12 mouse cellular contexts compared by ENCODE assay signal in the genomic region with DNA sequence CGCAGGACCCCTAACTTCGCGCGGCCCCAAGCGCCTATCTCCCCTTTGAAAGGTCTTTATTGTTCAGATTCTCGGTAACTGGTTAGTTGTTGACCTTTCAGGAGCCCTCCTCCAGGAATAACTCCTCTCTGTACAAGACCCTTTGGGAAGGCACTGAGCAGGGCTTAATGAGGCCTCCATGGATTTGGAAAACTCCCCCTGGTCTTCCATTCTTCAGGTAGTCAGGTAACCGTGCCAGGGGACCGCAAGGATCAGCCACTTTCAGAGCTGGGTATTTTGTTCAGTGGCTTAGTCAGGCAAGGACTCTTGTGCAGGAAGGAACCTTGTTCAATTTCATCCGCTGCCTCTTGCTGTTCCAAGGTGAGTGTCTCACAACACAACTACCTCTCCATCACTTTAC. TPM values are rescaled to one million over a fixed set of nuclear protein-coding genes. Genes with fewer than 3 reads are reported as not detected.
A peak's percentile ranks its signal among the peaks of the same experiment; 100 is the strongest.
DNase-seq lines count a peak whose midpoint lies in the region; ATAC-seq and TF ChIP-seq lines count a peak whose summit lies in the region.
"Had no signal": no experiment of that assay in that cellular context is flagged by ENCODE, and none has a peak within 500 bp of the region (broad histone marks: within the 10 kb centered on the region; RNA-seq: fewer than 3 reads in every experiment).

A gene (plus strand): TSS at position 301 of the 400 bp plus-strand sequence.

- no peak within 1 kb of the TSS for H3K9ac ChIP-seq in forebrain, embryonic 12.5 days
- no peak within 1 kb of the TSS for H3K9ac ChIP-seq in forebrain, embryonic 16.5 days (replicated peaks; ENCODE audit: low read depth, low read length)
- H3K9ac ChIP-seq in heart, postnatal 0 days (replicated peaks; ENCODE audit: low read depth, low read length), result 0 out of 2 replicates have a peak within 1 kb of the TSS, but pooled peaks have one; percentile 4
- no peak within 1 kb of the TSS for H3K9ac ChIP-seq in midbrain, embryonic 15.5 days
- peak within 1 kb of the TSS; percentile 31; the same call in 1 of the 2 replicates for H3K9ac ChIP-seq in limb, embryonic 14.5 days (ENCODE audit: low read depth, low read length, severe bottlenecking)

- DNase-seq in heart, postnatal 0 days (ENCODE audit: low spot score), result no peak
- DNase-seq in heart, adult 11 months, result no peak
- no peak for DNase-seq in midbrain, embryonic 10.5 days (ENCODE audit: low spot score)
- no peak for DNase-seq in limb, embryonic 14.5 days (ENCODE audit: low spot score)
- DNase-seq in thymus, postnatal 14 days, result no peak
- DNase-seq: cerebellum, postnatal 25 days; spleen, adult 18-20 months had no signal

- 62% methylated on average over 9 of the region's 9 CpGs for WGBS in forebrain, embryonic 12.5 days
- 64% methylated on average over 9 of the region's 9 CpGs for WGBS in forebrain, embryonic 16.5 days
- WGBS in heart, postnatal 0 days, result 73% methylated on average over 9 of the region's 9 CpGs
- WGBS in midbrain, embryonic 10.5 days, result 78% methylated on average over 9 of the region's 9 CpGs
- 70% methylated on average over 9 of the region's 9 CpGs for WGBS in midbrain, embryonic 15.5 days
- 65% methylated on average over 9 of the region's 9 CpGs for WGBS in limb, embryonic 14.5 days

- TF ChIP-seq POLR2A in limb, embryonic 14.5 days (IDR thresholded peaks at IDR 0.05; ENCODE audit: borderline replicate concordance, extremely low read depth, insufficient read depth, insufficient read length), result no peak

- no peak for ATAC-seq in forebrain, embryonic 12.5 days (ENCODE audit: low FRiP score)
- ATAC-seq in forebrain, embryonic 16.5 days, result no peak
- no peak for ATAC-seq in heart, postnatal 0 days (ENCODE audit: insufficient read depth, low read depth)
- ATAC-seq in midbrain, embryonic 15.5 days (replicated peaks), result no peak
- no peak for ATAC-seq in limb, embryonic 14.5 days (ENCODE audit: low FRiP score, low read depth)

- TF ChIP-seq EP300 in heart, postnatal 0 days (IDR thresholded peaks at IDR 0.05; ENCODE audit: low read depth), result no peak

- H3K9me3 ChIP-seq in forebrain, embryonic 12.5 days, result no peaks in the 10 kb centered on the region
- no peaks in the 10 kb centered on the region for H3K9me3 ChIP-seq in forebrain, embryonic 16.5 days (ENCODE audit: control insufficient read depth, low read length)
- H3K9me3 ChIP-seq in heart, postnatal 0 days (replicated peaks; ENCODE audit: control insufficient read depth, low read length), result no peaks in the 10 kb centered on the region
- H3K9me3 ChIP-seq in midbrain, embryonic 10.5 days (replicated peaks), result no peaks in the 10 kb centered on the region
- no peaks in the 10 kb centered on the region for H3K9me3 ChIP-seq in midbrain, embryonic 15.5 days
- no peaks in the 10 kb centered on the region for H3K9me3 ChIP-seq in limb, embryonic 14.5 days (ENCODE audit: control insufficient read depth, low read length)

- no peak within 1 kb of the TSS for H3K4me3 ChIP-seq in forebrain, embryonic 12.5 days (replicated peaks)
- no peak within 1 kb of the TSS for H3K4me3 ChIP-seq in forebrain, embryonic 16.5 days (replicated peaks; ENCODE audit: low read length)
- H3K4me3 ChIP-seq in heart, postnatal 0 days (ENCODE audit: low read depth, low read length), result no peak within 1 kb of the TSS
- peak within 1 kb of the TSS; percentile 11; the same call in 1 of the 2 replicates for H3K4me3 ChIP-seq in midbrain, embryonic 10.5 days
- no peak within 1 kb of the TSS for H3K4me3 ChIP-seq in midbrain, embryonic 15.5 days
- no peak within 1 kb of the TSS for H3K4me3 ChIP-seq in limb, embryonic 14.5 days (replicated peaks; ENCODE audit: low read length)
- H3K4me3 ChIP-seq: myocyte had no signal

- no peaks in the 10 kb centered on the region for H3K36me3 ChIP-seq in forebrain, embryonic 12.5 days (replicated peaks)
- no peaks in the 10 kb centered on the region for H3K36me3 ChIP-seq in forebrain, embryonic 16.5 days (ENCODE audit: control insufficient read depth, insufficient read depth)
- no peaks in the 10 kb centered on the region for H3K36me3 ChIP-seq in heart, postnatal 0 days (replicated peaks; ENCODE audit: control insufficient read depth, insufficient read depth, low read length)
- no peaks in the 10 kb centered on the region for H3K36me3 ChIP-seq in midbrain, embryonic 10.5 days
- no peaks in the 10 kb centered on the region for H3K36me3 ChIP-seq in midbrain, embryonic 15.5 days (replicated peaks)
- no peaks in the 10 kb centered on the region for H3K36me3 ChIP-seq in limb, embryonic 14.5 days (ENCODE audit: control insufficient read depth, insufficient read depth, low read length)

- no peak within 1 kb of the TSS for H3K27ac ChIP-seq in forebrain, embryonic 12.5 days
- H3K27ac ChIP-seq in forebrain, embryonic 16.5 days (ENCODE audit: low read length), result no peak within 1 kb of the TSS
- no peak within 1 kb of the TSS for H3K27ac ChIP-seq in heart, postnatal 0 days (ENCODE audit: low read depth)
- H3K27ac ChIP-seq in midbrain, embryonic 10.5 days (replicated peaks), result 0 out of 2 replicates have a peak within 1 kb of the TSS, but pooled peaks have one; percentile 9
- H3K27ac ChIP-seq in midbrain, embryonic 15.5 days, result no peak within 1 kb of the TSS
- no peak within 1 kb of the TSS for H3K27ac ChIP-seq in limb, embryonic 14.5 days (replicated peaks; ENCODE audit: low read depth, low read length)
- H3K27ac ChIP-seq: macrophage had no signal

- no peaks in the 10 kb centered on the region for H3K27me3 ChIP-seq in forebrain, embryonic 12.5 days
- H3K27me3 ChIP-seq in forebrain, embryonic 16.5 days (replicated peaks; ENCODE audit: control insufficient read depth, insufficient read depth, low read length), result no peaks in the 10 kb centered on the region; the same call in 1 of the 2 replicates
- H3K27me3 ChIP-seq in heart, postnatal 0 days (ENCODE audit: control insufficient read depth, insufficient read depth, low read length), result no peaks in the 10 kb centered on the region
- H3K27me3 ChIP-seq in midbrain, embryonic 10.5 days (ENCODE audit: low read depth, poor library complexity, severe bottlenecking), result peaks cover 5% of the 10 kb centered on the region; the same call in 1 of the 2 replicates
- no peaks in the 10 kb centered on the region; the same call in 1 of the 2 replicates for H3K27me3 ChIP-seq in midbrain, embryonic 15.5 days (replicated peaks)
- no peaks in the 10 kb centered on the region for H3K27me3 ChIP-seq in limb, embryonic 14.5 days (ENCODE audit: control insufficient read depth, insufficient read depth, low read length)

- TF ChIP-seq CTCF in heart, postnatal 0 days (IDR thresholded peaks at IDR 0.05; ENCODE audit: low read depth), result no peak

- peak within 1 kb of the TSS; percentile 9; the same call in 1 of the 2 replicates for H3K4me2 ChIP-seq in forebrain, embryonic 12.5 days
- H3K4me2 ChIP-seq in forebrain, embryonic 16.5 days (ENCODE audit: low read length), result no peak within 1 kb of the TSS
- H3K4me2 ChIP-seq in heart, postnatal 0 days (ENCODE audit: low read depth, low read length), result peak within 1 kb of the TSS; percentile 33
- H3K4me2 ChIP-seq in midbrain, embryonic 15.5 days, result no peak within 1 kb of the TSS
- H3K4me2 ChIP-seq in limb, embryonic 14.5 days (replicated peaks; ENCODE audit: low read depth, low read length, severe bottlenecking), result peak within 1 kb of the TSS; percentile 21; the same call in 1 of the 2 replicates

- peaks cover 4% of the 10 kb centered on the region for H3K4me1 ChIP-seq in forebrain, embryonic 12.5 days
- no peaks in the 10 kb centered on the region; the same call in 1 of the 2 replicates for H3K4me1 ChIP-seq in forebrain, embryonic 16.5 days (replicated peaks; ENCODE audit: control insufficient read depth, insufficient read depth, low read length)
- H3K4me1 ChIP-seq in heart, postnatal 0 days (ENCODE audit: control insufficient read depth, insufficient read depth), result no peaks in the 10 kb centered on the region
- peaks cover 7% of the 10 kb centered on the region for H3K4me1 ChIP-seq in midbrain, embryonic 10.5 days
- no peaks in the 10 kb centered on the region for H3K4me1 ChIP-seq in midbrain, embryonic 15.5 days
- H3K4me1 ChIP-seq in limb, embryonic 14.5 days (ENCODE audit: control insufficient read depth, insufficient read depth, low read length), result peaks cover 9% of the 10 kb centered on the region

RNA-seq across cellular contexts. Expression of the gene that starts here (rescaled TPM):
- 0.38 and 0.51 TPM in 2 replicates for polyA plus RNA-seq in forebrain, embryonic 12.5 days (2016; fragmentation: Nextera tagmentation; extraction: Ambion mirVana)
- polyA plus RNA-seq in forebrain, embryonic 16.5 days (2015; fragmentation: Nextera tagmentation; extraction: Ambion mirVana), result 0.24 and 0.39 TPM in 2 replicates
- total RNA-seq in heart, postnatal 0 days (2014; rRNA removed; ENCODE audit: low replicate concordance), result 0.19 and 2.6 TPM in 2 replicates
- 0.74 and 1.1 TPM in 2 replicates for polyA plus RNA-seq in heart, postnatal 0 days (2015; fragmentation: Nextera tagmentation; extraction: Ambion mirVana)
- polyA plus RNA-seq in midbrain, embryonic 10.5 days (2016; fragmentation: Nextera tagmentation; extraction: Ambion mirVana), result 0.16 and 0.54 TPM in 2 replicates
- 0.18 and 0.49 TPM in 2 replicates for polyA plus RNA-seq in midbrain, embryonic 15.5 days (2015; fragmentation: Nextera tagmentation; extraction: Ambion mirVana)
- polyA plus RNA-seq in limb, embryonic 14.5 days (2012; rRNA removed), result 0.59 and 0.69 TPM in 2 replicates
- 0.93 and 1.4 TPM in 2 replicates for polyA plus RNA-seq in limb, embryonic 14.5 days (2014; fragmentation: Nextera tagmentation; extraction: Ambion mirVana)
- polyA plus RNA-seq: macrophage had no signal

Comparison
In these comparisons a context has a peak if more than half of its experiments do, and no peak if none do; other contexts are left out.
1. H3K4me2 ChIP-seq: peak in forebrain, embryonic 12.5 days (single experiment), heart, postnatal 0 days (single experiment) and limb, embryonic 14.5 days (single experiment); none in forebrain, embryonic 16.5 days (single experiment) and midbrain, embryonic 15.5 days (single experiment).
2. H3K9ac ChIP-seq: peak in heart, postnatal 0 days (single experiment) and limb, embryonic 14.5 days (single experiment); none in forebrain, embryonic 12.5 days (single experiment), forebrain, embryonic 16.5 days (single experiment) and midbrain, embryonic 15.5 days (single experiment).